Mouse (Mus musculus): ENCODE data around the gene Fbxo5. TPM values are rescaled to one million over a fixed set of nuclear protein-coding genes. Genes with fewer than 3 reads are reported as not detected.

The Fbxo5 gene
- polyA plus RNA-seq, 1 experiment from 2014 or later, result 110 TPM

Other genes starting within 250 kb of the Fbxo5 start
- gene Myct1, start 211.8 kb downstream of the Fbxo5 start, polyA plus RNA-seq (2014; fragmentation: Nextera tagmentation; extraction: Ambion mirVana), result 4.7 and 4.9 TPM in 2 replicates
- not detected in 2 replicates for gene Vip, start 166.4 kb downstream of the Fbxo5 start, polyA plus RNA-seq (2014; fragmentation: Nextera tagmentation; extraction: Ambion mirVana)
- gene Mtrf1l, start 18.3 kb upstream of the Fbxo5 start, polyA plus RNA-seq (2014; fragmentation: Nextera tagmentation; extraction: Ambion mirVana), result 13.4 and 15.7 TPM in 2 replicates
- 0.56 and 0.66 TPM in 2 replicates for gene Rgs17, start 116.8 kb upstream of the Fbxo5 start, polyA plus RNA-seq (2014; fragmentation: Nextera tagmentation; extraction: Ambion mirVana)